Mouse (Mus musculus): ENCODE measurements around the gene Adprm.

- TF ChIP-seq CTCF (IDR thresholded peaks at IDR 0.05; ENCODE audit: low read depth): no peak
- no peak for TF ChIP-seq EP300 (IDR thresholded peaks at IDR 0.05; ENCODE audit: low read depth)
These were observed 45.3 kb upstream of the Adprm start for GRCm38 (mm10) chr11:67097709-67098108.
